Mouse (Mus musculus) olfactory bulb, adult 2 months (tissue): ENCODE measurements around the gene Clvs2. TPM values are rescaled to one million over a fixed set of nuclear protein-coding genes. Genes with fewer than 3 reads are reported as not detected.

Experiments used
- H3K27ac ChIP-seq: fragments of 200-500 bp; 2 replicates; pipeline ENCODE4 v1.5.1; 2012; ENCODE audit warnings: low read depth, low read length; ENCODE audit not compliant: insufficient read depth
- H3K4me1 ChIP-seq: fragments of 200-500 bp; 2 replicates; pipeline ENCODE4 v1.6.1; 2012; ENCODE audit warnings: low read length; ENCODE audit not compliant: control insufficient read depth, insufficient read depth
- H3K4me3 ChIP-seq: fragments of 200-500 bp; 2 replicates; pipeline ENCODE4 v1.5.1; 2012; ENCODE audit warnings: mild to moderate bottlenecking, low read depth, low read length, moderate library complexity; ENCODE audit not compliant: insufficient read depth
- CTCF ChIP-seq: fragments of 200-500 bp; IDR thresholded peaks from 2 replicates; pipeline ENCODE4 v1.5.1; 2012; ENCODE audit warnings: low read depth, mild to moderate bottlenecking, low read length, moderate library complexity; ENCODE audit not compliant: insufficient read depth
- POLR2A ChIP-seq: fragments of 200-500 bp; IDR thresholded peaks from 2 replicates; pipeline ENCODE4 v1.6.1; 2012; ENCODE audit warnings: mild to moderate bottlenecking, low read depth, low read length, moderate library complexity; ENCODE audit not compliant: insufficient read depth
- WGBS: fragments of 180-500 bp; shearing (Covaris S2); methylation state at CpG from one replicate; pipeline ENCODE4 v1.1.7; 2018; 5-methylcytosine and 5-hydroxymethylcytosine counted together
- polyA plus RNA-seq: library from polyadenylated mRNA; stranded (reverse); fragments of >200 nt; gene quantifications from 2 replicates; pipeline ENCODE4 v1.2.4, GENCODE M21; 2012; ENCODE audit warnings: low replicate concordance; ENCODE audit not compliant: missing spikeins, insufficient read depth, insufficient read length

Gene Clvs2
- polyA plus RNA-seq, 1 experiment, result not detected

DNA sequence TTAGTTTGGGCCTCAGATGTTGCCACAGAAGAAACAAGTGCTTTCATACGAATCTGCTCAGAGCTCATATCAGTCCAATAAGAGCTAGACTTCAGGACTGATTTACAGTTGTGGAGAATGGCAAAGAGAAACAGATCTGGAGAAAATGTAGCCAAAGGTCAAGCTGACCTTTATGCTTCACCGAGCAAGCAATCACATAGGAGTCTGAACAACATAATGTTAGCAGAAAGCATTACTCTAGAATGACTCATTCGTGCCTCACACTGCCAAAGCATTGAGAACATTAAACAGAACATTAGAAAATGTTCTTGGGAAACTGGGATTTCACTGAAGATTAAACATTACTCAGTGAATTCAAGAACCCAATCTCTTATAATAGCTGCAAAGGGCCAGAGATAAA lies 66.5 kb downstream of the Clvs2 start:
- TF ChIP-seq CTCF (no peak), POLR2A (no peak)
- Histone ChIP-seq H3K4me3 (no peak overlapping the region), H3K27ac (peak overlapping the region; percentile 38; the same call in 1 of the 2 replicates), H3K4me1 (no peaks in the 10 kb centered on the region)
- 32% methylated on average over 3 of the region's 3 CpGs for WGBS

DNA sequence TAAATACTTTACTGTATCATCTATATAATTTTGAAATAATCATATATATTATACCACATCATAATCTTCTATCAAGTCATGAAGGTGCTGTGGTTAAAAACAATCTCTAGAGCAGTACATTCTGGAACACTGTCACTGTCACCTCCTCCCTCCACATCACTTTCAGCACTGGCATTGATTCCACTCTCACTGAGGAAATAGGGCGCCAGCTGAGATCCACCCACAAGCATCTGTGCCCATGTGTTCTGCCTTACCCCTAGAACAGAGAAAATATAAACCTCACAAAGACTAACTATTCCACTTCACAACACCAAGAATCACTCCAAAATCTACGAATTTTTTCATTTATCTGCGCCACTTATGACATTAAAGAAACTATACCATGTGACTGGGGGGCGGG lies 84.2 kb downstream of the Clvs2 start:
- Histone ChIP-seq H3K4me3 (no peak overlapping the region), H3K27ac (no peak overlapping the region), H3K4me1 (no peaks in the 10 kb centered on the region)
- no peak for TF ChIP-seq CTCF
- no peak for TF ChIP-seq POLR2A
- WGBS, result 70% methylated on average over 4 of the region's 4 CpGs

Other genes starting within 250 kb of the Clvs2 start
- not detected in 2 replicates for gene Sult3a2, start 161.9 kb upstream of the Clvs2 start, polyA plus RNA-seq
- gene Sult3a1, start 233.0 kb upstream of the Clvs2 start, polyA plus RNA-seq, result not detected in 2 replicates